Mouse (Mus musculus): ENCODE data around the gene Trhde. TPM values are rescaled to one million over a fixed set of nuclear protein-coding genes. Genes with fewer than 3 reads are reported as not detected.
A peak's percentile ranks its signal among the peaks of the same experiment; 100 is the strongest.

The Trhde gene
- polyA plus RNA-seq, 1 experiment from 2014 or later, result 4.4 TPM

GRCm38 (mm10) chr10:114798788-114799187, 3.3 kb downstream of the Trhde start:
- 70% methylated on average over 1 of the region's 1 CpGs for WGBS
- Histone ChIP-seq H3K36me3 (ENCODE audit: control insufficient read depth, insufficient read depth) (no peaks in the 10 kb centered on the region), H3K4me3 (replicated peaks; ENCODE audit: low read length) (no peak overlapping the region), H3K9me3 (ENCODE audit: control insufficient read depth, low read length) (no peaks in the 10 kb centered on the region), H3K27ac (ENCODE audit: low read length) (no peak overlapping the region), H3K4me1 (replicated peaks; ENCODE audit: control insufficient read depth, insufficient read depth, low read length) (peaks cover 16% of the 10 kb centered on the region), H3K27me3 (replicated peaks; ENCODE audit: control insufficient read depth, insufficient read depth, low read length) (peaks cover 19% of the 10 kb centered on the region; the same call in 1 of the 2 replicates), H3K9ac (replicated peaks; ENCODE audit: low read depth, low read length) (no peak overlapping the region), H3K4me2 (ENCODE audit: low read length) (no peak overlapping the region)
- ATAC-seq, result no peak

DNA sequence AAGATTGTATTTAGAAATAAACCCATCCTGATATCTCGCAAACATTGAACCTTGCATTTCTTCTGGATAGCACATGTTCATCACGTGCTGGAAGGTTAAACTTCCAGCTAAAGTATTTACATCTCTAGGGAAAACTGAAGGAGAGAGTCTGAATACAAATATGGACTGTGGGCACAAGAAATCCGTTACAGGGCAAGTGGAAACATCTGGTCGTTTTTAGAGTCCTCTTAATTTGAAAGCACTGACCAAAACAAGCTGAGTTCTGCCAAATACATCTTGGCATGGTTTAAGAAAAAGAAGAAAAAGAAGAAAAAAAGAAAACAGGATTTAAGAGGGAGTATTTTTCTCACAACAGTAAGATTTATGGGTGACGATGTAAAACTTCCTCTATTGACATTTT, 3.9 kb downstream of the Trhde start:
- Histone ChIP-seq H3K27ac (ENCODE audit: low read length) (no peak overlapping the region), H3K27me3 (replicated peaks; ENCODE audit: control insufficient read depth, insufficient read depth, low read length) (peaks cover 19% of the 10 kb centered on the region; the same call in 1 of the 2 replicates), H3K9me3 (ENCODE audit: control insufficient read depth, low read length) (no peaks in the 10 kb centered on the region), H3K4me2 (ENCODE audit: low read length) (no peak overlapping the region), H3K4me1 (replicated peaks; ENCODE audit: control insufficient read depth, insufficient read depth, low read length) (peaks cover 16% of the 10 kb centered on the region), H3K36me3 (ENCODE audit: control insufficient read depth, insufficient read depth) (no peaks in the 10 kb centered on the region), H3K4me3 (replicated peaks; ENCODE audit: low read length) (no peak overlapping the region), H3K9ac (replicated peaks; ENCODE audit: low read depth, low read length) (no peak overlapping the region)
- no peak for ATAC-seq
- 53% methylated on average over 5 of the region's 5 CpGs for WGBS

DNA sequence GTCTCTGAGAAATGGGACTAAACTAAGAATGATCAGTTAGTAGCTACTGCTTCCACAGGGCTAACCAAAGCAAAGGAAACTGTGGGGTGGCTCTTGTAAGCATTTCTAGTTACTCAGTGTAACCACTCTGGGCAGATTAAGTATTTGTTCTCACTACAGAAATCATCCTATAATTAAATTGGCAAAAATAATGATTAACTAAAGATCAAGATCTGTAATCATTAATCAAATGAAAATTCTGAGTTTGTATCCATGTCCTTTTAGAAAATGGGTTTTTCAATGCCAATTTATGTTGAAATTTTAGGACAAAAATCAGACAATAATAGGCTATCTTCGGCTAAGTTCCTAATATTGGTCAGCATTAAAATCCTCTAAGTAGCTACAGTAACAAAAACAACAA, 4.4 kb downstream of the Trhde start:
- no peak overlapping the region for H3K27ac ChIP-seq (ENCODE audit: low read length)
- ATAC-seq, result no peak
- no peaks in the 10 kb centered on the region for H3K9me3 ChIP-seq (ENCODE audit: control insufficient read depth, low read length)
- H3K4me3 ChIP-seq (replicated peaks; ENCODE audit: low read length), result no peak overlapping the region
- H3K9ac ChIP-seq (replicated peaks; ENCODE audit: low read depth, low read length), result no peak overlapping the region
- H3K36me3 ChIP-seq (ENCODE audit: control insufficient read depth, insufficient read depth), result no peaks in the 10 kb centered on the region
- peaks cover 14% of the 10 kb centered on the region for H3K4me1 ChIP-seq (replicated peaks; ENCODE audit: control insufficient read depth, insufficient read depth, low read length)
- 95% methylated on average over 1 of the region's 1 CpGs for WGBS
- H3K4me2 ChIP-seq (ENCODE audit: low read length), result no peak overlapping the region
- H3K27me3 ChIP-seq (replicated peaks; ENCODE audit: control insufficient read depth, insufficient read depth, low read length), result peaks cover 14% of the 10 kb centered on the region; the same call in 1 of the 2 replicates

GRCm38 (mm10) chr10:114796872-114797271, 5.2 kb downstream of the Trhde start:
- H3K4me2 ChIP-seq (ENCODE audit: low read length), result no peak overlapping the region
- WGBS, result 76% methylated on average over 5 of the region's 5 CpGs
- peaks cover 10% of the 10 kb centered on the region for H3K4me1 ChIP-seq (replicated peaks; ENCODE audit: control insufficient read depth, insufficient read depth, low read length)
- no peak overlapping the region for H3K4me3 ChIP-seq (replicated peaks; ENCODE audit: low read length)
- no peaks in the 10 kb centered on the region for H3K9me3 ChIP-seq (ENCODE audit: control insufficient read depth, low read length)
- peaks cover 13% of the 10 kb centered on the region; the same call in 1 of the 2 replicates for H3K27me3 ChIP-seq (replicated peaks; ENCODE audit: control insufficient read depth, insufficient read depth, low read length)
- no peak overlapping the region for H3K9ac ChIP-seq (replicated peaks; ENCODE audit: low read depth, low read length)
- H3K36me3 ChIP-seq (ENCODE audit: control insufficient read depth, insufficient read depth), result no peaks in the 10 kb centered on the region
- no peak overlapping the region for H3K27ac ChIP-seq (ENCODE audit: low read length)
- no peak for ATAC-seq

DNA sequence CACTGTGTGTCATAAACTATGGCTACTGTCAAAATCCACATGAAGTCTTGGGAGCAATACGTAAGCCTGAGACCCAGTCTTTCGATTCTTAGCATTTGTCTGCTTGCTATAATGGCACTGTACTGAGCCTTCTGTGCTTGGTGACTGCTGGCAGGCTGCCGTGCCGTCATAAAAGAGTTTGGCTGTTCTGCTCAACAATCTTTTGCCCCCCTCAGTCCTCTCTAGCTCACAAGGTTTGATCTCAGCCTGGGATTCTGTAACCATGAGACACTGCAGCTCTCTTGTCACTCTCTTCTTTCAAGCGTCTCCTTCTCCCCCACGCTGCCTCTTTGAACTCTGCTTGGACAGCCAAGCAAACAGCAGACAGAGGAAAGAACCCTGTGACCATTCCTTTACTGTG, 7.9 kb downstream of the Trhde start:
- 44% methylated on average over 6 of the region's 6 CpGs for WGBS
- H3K9ac ChIP-seq (replicated peaks; ENCODE audit: low read depth, low read length), result no peak overlapping the region
- H3K36me3 ChIP-seq (ENCODE audit: control insufficient read depth, insufficient read depth), result no peaks in the 10 kb centered on the region
- H3K4me3 ChIP-seq (replicated peaks; ENCODE audit: low read length), result no peak overlapping the region
- H3K4me2 ChIP-seq (ENCODE audit: low read length), result no peak overlapping the region
- no peak for ATAC-seq
- H3K27me3 ChIP-seq (replicated peaks; ENCODE audit: control insufficient read depth, insufficient read depth, low read length), result no peaks in the 10 kb centered on the region
- no peaks in the 10 kb centered on the region for H3K9me3 ChIP-seq (ENCODE audit: control insufficient read depth, low read length)
- H3K27ac ChIP-seq (ENCODE audit: low read length), result no peak overlapping the region
- no peaks in the 10 kb centered on the region; the same call in 1 of the 2 replicates for H3K4me1 ChIP-seq (replicated peaks; ENCODE audit: control insufficient read depth, insufficient read depth, low read length)

- no peak overlapping the region for H3K4me3 ChIP-seq (replicated peaks; ENCODE audit: low read length)
- no peak overlapping the region for H3K4me2 ChIP-seq (ENCODE audit: low read length)
- no peaks in the 10 kb centered on the region for H3K27me3 ChIP-seq (replicated peaks; ENCODE audit: control insufficient read depth, insufficient read depth, low read length)
- no peaks in the 10 kb centered on the region for H3K36me3 ChIP-seq (ENCODE audit: control insufficient read depth, insufficient read depth)
- no peaks in the 10 kb centered on the region for H3K4me1 ChIP-seq (replicated peaks; ENCODE audit: control insufficient read depth, insufficient read depth, low read length)
- H3K27ac ChIP-seq (ENCODE audit: low read length), result no peak overlapping the region
- no peak overlapping the region for H3K9ac ChIP-seq (replicated peaks; ENCODE audit: low read depth, low read length)
- 66% methylated on average over 4 of the region's 4 CpGs for WGBS
- no peak for ATAC-seq
- H3K9me3 ChIP-seq (ENCODE audit: control insufficient read depth, low read length), result no peaks in the 10 kb centered on the region
Measured at GRCm38 (mm10) chr10:114765914-114766313, 36.2 kb downstream of the Trhde start.

GRCm38 (mm10) chr10:114762125-114762524, 40.0 kb downstream of the Trhde start:
- Histone ChIP-seq H3K4me3 (replicated peaks; ENCODE audit: low read length) (no peak overlapping the region), H3K9me3 (ENCODE audit: control insufficient read depth, low read length) (no peaks in the 10 kb centered on the region), H3K4me1 (replicated peaks; ENCODE audit: control insufficient read depth, insufficient read depth, low read length) (0 out of 2 replicates have a peak, but pooled peaks cover 4% of the 10 kb centered on the region), H3K9ac (replicated peaks; ENCODE audit: low read depth, low read length) (no peak overlapping the region), H3K36me3 (ENCODE audit: control insufficient read depth, insufficient read depth) (no peaks in the 10 kb centered on the region), H3K27ac (ENCODE audit: low read length) (no peak overlapping the region), H3K27me3 (replicated peaks; ENCODE audit: control insufficient read depth, insufficient read depth, low read length) (no peaks in the 10 kb centered on the region), H3K4me2 (ENCODE audit: low read length) (no peak overlapping the region)
- WGBS, result 92% methylated on average over 7 of the region's 7 CpGs
- ATAC-seq, result no peak

- no peak overlapping the region for H3K9ac ChIP-seq (replicated peaks; ENCODE audit: low read depth, low read length)
- 47% methylated on average over 3 of the region's 3 CpGs for WGBS
- H3K9me3 ChIP-seq (ENCODE audit: control insufficient read depth, low read length), result no peaks in the 10 kb centered on the region
- no peak overlapping the region for H3K27ac ChIP-seq (ENCODE audit: low read length)
- H3K4me2 ChIP-seq (ENCODE audit: low read length), result no peak overlapping the region
- ATAC-seq, result peak; percentile 57
- no peaks in the 10 kb centered on the region for H3K27me3 ChIP-seq (replicated peaks; ENCODE audit: control insufficient read depth, insufficient read depth, low read length)
- H3K4me3 ChIP-seq (replicated peaks; ENCODE audit: low read length), result no peak overlapping the region
- no peaks in the 10 kb centered on the region for H3K36me3 ChIP-seq (ENCODE audit: control insufficient read depth, insufficient read depth)
- 0 out of 2 replicates have a peak, but pooled peaks cover 4% of the 10 kb centered on the region for H3K4me1 ChIP-seq (replicated peaks; ENCODE audit: control insufficient read depth, insufficient read depth, low read length)
Measured at GRCm38 (mm10) chr10:114759240-114759639, 42.9 kb downstream of the Trhde start.

- Histone ChIP-seq H3K36me3 (ENCODE audit: control insufficient read depth, insufficient read depth) (no peaks in the 10 kb centered on the region), H3K27ac (ENCODE audit: low read length) (no peak overlapping the region), H3K27me3 (replicated peaks; ENCODE audit: control insufficient read depth, insufficient read depth, low read length) (no peaks in the 10 kb centered on the region), H3K9me3 (ENCODE audit: control insufficient read depth, low read length) (no peaks in the 10 kb centered on the region), H3K9ac (replicated peaks; ENCODE audit: low read depth, low read length) (no peak overlapping the region), H3K4me1 (replicated peaks; ENCODE audit: control insufficient read depth, insufficient read depth, low read length) (0 out of 2 replicates have a peak, but pooled peaks cover 4% of the 10 kb centered on the region), H3K4me3 (replicated peaks; ENCODE audit: low read length) (no peak overlapping the region), H3K4me2 (ENCODE audit: low read length) (no peak overlapping the region)
- 51% methylated on average over 9 of the region's 9 CpGs for WGBS
- ATAC-seq, result peak; percentile 66
Measured at GRCm38 (mm10) chr10:114758614-114759013, 43.5 kb downstream of the Trhde start.
